Mouse (Mus musculus) cerebellum, adult 2 months (tissue): Measurements from ENCODE around the gene Tlr7.

Source experiments
- CTCF ChIP-seq: fragments of 200-500 bp; IDR thresholded peaks from 2 replicates; pipeline ENCODE4 v1.5.1; 2011; ENCODE audit warnings: low read depth, mild to moderate bottlenecking, control low read depth, low read length, moderate library complexity, borderline replicate concordance; ENCODE audit not compliant: insufficient read depth
- POLR2A ChIP-seq: fragments of 200-500 bp; IDR thresholded peaks from 2 replicates; pipeline ENCODE4 v1.6.1; 2011; ENCODE audit warnings: low read length, control low read depth, borderline replicate concordance; ENCODE audit not compliant: insufficient read depth

- TF ChIP-seq CTCF (no peak), POLR2A (no peak)
Observed at GRCm38 (mm10) chrX:167263530-167263929, 66.8 kb downstream of the Tlr7 start.
